Mouse (Mus musculus) megakaryocyte, embryonic 14.5 days (primary cell): ENCODE measurements around the gene Myh7b. TPM values are rescaled to one million over a fixed set of nuclear protein-coding genes. Genes with fewer than 3 reads are reported as not detected.

Experiments used
- H3K27me3 ChIP-seq: replicated peaks from 2 replicates; pipeline ENCODE3; 2012; ENCODE audit warnings: inconsistent platforms
- H3K36me3 ChIP-seq: replicated peaks from 2 replicates; pipeline ENCODE3; 2012; ENCODE audit warnings: low read length, inconsistent platforms, mixed read lengths
- H3K4me1 ChIP-seq: 2 replicates; pipeline ENCODE4 v1.6.1; 2012; ENCODE audit warnings: inconsistent platforms
- H3K4me3 ChIP-seq: replicated peaks from 2 replicates; pipeline ENCODE3; 2012; ENCODE audit warnings: moderate library complexity, mild to moderate bottlenecking, inconsistent platforms
- H3K9me3 ChIP-seq: 2 replicates; pipeline ENCODE4 v1.6.1; 2012; ENCODE audit warnings: inconsistent platforms
- FLI1 ChIP-seq: IDR thresholded peaks from 2 replicates; pipeline ENCODE4 v1.6.1; 2012; ENCODE audit warnings: low read length, inconsistent platforms, mixed read lengths
- GATA1 ChIP-seq: IDR thresholded peaks from 3 replicates; pipeline ENCODE4 v1.6.1; 2012; ENCODE audit warnings: mixed read lengths, low read length, inconsistent platforms, borderline replicate concordance
- polyA plus RNA-seq: library from polyadenylated mRNA; stranded (reverse); fragments of >175 nt; gene quantifications from 2 replicates; pipeline ENCODE4 v1.2.3, GENCODE M21; 2012; ENCODE audit warnings: low replicate concordance; ENCODE audit not compliant: insufficient read depth

Gene Myh7b
- polyA plus RNA-seq, 1 experiment: 0.95 TPM

DNA sequence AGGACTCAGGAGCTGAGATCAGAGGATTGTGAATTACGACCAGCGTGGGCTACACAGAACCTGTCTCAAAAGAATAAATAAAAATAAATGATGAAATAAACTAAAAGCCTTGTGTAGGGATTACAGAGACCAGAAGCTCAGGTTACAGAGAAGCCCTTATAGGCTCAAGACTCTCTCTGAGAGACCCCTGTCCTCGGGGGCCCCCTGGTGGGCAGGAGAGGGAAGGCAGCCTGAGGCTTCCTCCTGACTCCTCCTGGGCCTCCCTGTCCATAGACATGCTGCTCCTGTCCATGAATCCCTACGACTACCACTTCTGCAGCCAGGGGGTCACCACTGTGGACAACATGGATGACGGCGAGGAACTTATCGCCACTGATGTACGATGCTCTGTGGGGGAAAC is 8.8 kb downstream of the Myh7b start:
- H3K4me1 ChIP-seq: peaks cover 45% of the 10 kb centered on the region
- H3K9me3 ChIP-seq: no peaks in the 10 kb centered on the region
- TF ChIP-seq FLI1 (no peak), GATA1 (no peak)
- peak overlapping the region; percentile 33 for H3K4me3 ChIP-seq
- peaks cover 67% of the 10 kb centered on the region for H3K27me3 ChIP-seq
- no peaks in the 10 kb centered on the region for H3K36me3 ChIP-seq

DNA sequence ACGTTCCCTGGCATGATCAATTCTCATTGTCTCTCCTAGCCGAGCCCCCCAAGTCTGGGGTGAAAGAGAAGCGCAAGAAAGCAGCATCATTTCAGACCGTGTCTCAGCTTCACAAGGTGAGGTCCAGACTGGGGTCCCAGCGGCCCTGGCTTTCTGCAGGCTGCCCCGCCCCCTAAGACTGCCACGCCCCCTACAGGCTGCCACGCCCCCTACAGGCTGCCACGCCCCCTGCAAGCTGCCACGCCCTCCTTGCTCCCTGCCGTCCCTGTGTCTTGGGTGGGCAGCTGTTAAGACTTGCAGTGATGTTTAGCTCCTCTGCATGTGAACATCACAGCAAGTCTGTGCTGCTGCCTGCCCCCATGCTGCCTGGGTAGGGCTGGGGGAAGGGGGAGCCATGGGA is 11.6 kb downstream of the Myh7b start:
- H3K27me3 ChIP-seq: peaks cover 60% of the 10 kb centered on the region
- H3K9me3 ChIP-seq: no peaks in the 10 kb centered on the region
- no peak overlapping the region for H3K4me3 ChIP-seq
- no peaks in the 10 kb centered on the region for H3K36me3 ChIP-seq
- peaks cover 63% of the 10 kb centered on the region for H3K4me1 ChIP-seq
- TF ChIP-seq GATA1: no peak

DNA sequence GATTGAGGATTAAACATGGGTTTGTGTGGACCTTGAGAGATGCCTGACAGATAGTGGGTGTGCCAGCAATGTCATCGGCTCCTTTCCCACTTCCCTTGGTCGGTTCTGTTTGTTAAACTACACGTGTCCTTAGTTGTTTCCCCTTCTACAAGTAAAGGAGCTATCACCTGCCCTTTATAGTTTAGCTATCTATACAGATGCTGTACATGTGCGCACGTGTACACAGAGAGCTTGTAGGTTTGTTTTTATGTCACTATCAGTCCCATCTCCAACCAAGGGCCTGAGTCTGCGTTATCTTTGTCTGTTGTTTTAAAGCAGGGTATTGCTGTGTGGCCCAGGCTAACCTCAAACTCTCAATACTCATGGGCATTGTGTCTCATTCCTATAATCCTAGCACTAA is 13.0 kb downstream of the Myh7b start:
- Histone ChIP-seq H3K27me3 (peaks cover 65% of the 10 kb centered on the region), H3K4me1 (peaks cover 62% of the 10 kb centered on the region), H3K9me3 (no peaks in the 10 kb centered on the region), H3K4me3 (no peak overlapping the region), H3K36me3 (peaks cover 3% of the 10 kb centered on the region)
- TF ChIP-seq FLI1 (no peak), GATA1 (no peak)

DNA sequence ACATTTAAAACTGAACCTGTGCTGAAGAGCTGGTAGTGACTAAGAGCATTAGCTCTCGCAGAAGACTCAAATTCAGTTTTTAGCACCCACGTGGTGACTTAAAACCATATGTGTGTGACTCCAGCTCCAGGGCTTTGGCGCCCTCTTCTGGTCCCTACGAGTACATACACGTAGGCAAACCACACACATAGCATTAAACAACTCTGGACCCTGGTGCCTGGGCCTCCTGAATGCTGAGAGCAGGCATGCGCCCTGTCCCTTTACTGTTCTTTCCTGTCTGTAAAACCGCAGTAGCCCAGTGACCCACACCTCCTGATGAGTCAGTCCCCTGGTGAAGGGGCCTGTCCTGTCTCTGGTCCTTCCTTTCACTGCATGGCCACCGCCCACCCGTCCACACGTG is 13.7 kb downstream of the Myh7b start:
- Histone ChIP-seq H3K9me3 (no peaks in the 10 kb centered on the region), H3K4me1 (peaks cover 62% of the 10 kb centered on the region), H3K27me3 (peaks cover 72% of the 10 kb centered on the region), H3K4me3 (peak overlapping the region; percentile 33), H3K36me3 (peaks cover 3% of the 10 kb centered on the region)
- TF ChIP-seq FLI1: no peak
- no peak for TF ChIP-seq GATA1

DNA sequence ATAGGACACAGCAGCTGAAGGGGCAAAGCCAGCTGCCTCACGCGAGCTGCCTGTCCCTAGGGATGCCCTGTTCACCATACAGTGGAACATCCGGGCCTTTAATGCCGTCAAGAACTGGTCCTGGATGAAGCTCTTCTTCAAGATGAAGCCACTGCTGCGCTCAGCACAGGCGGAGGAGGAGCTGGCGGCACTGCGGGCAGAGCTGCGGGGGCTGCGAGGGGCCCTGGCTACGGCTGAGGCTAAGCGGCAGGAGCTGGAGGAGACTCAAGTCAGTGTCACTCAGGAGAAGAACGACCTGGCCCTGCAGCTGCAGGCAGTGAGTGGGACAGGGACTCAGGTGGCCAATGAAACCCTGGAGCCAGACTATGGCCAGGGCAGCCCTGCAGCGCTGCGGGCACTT is 15.3 kb downstream of the Myh7b start:
- Histone ChIP-seq H3K4me3 (no peak overlapping the region), H3K27me3 (peaks cover 76% of the 10 kb centered on the region), H3K36me3 (peaks cover 16% of the 10 kb centered on the region), H3K9me3 (no peaks in the 10 kb centered on the region), H3K4me1 (peaks cover 63% of the 10 kb centered on the region)
- no peak for TF ChIP-seq FLI1
- TF ChIP-seq GATA1: no peak

DNA sequence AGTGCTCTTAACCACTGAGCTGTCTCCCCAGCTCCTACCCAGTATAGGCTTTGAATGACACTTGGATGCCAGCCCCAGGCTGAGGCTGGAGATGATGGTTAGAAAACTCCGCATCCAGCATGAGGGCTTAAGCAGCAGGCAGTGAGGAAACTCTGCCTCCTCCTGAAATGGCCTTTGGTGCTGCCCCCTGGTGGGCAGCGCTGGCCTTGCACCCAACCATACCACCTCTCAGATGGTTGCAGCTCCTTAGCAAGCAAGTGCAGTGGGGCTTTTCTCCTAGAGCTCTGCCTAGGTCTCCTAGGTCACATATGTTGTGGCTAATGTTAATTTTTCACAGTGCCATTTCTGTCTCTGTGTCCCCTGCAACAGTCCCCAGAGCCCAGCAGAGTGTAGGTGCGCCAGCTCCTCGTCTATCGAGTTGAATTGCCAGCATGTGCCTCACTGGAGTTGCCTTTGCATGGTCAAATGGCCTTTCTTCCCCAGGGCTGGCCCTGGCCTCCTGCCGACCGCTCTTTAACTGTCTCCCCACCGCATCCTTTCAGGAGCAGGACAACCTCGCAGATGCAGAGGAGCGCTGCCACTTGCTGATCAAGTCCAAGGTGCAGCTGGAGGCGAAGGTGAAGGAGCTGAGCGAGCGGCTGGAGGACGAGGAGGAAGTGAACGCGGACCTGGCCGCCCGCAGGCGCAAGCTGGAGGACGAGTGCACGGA is 16.2 kb downstream of the Myh7b start:
- H3K4me1 ChIP-seq: peaks cover 60% of the 10 kb centered on the region
- no peak for TF ChIP-seq FLI1
- no peak for TF ChIP-seq GATA1
- H3K4me3 ChIP-seq: no peak overlapping the region
- peaks cover 25% of the 10 kb centered on the region for H3K36me3 ChIP-seq
- H3K9me3 ChIP-seq: no peaks in the 10 kb centered on the region
- H3K27me3 ChIP-seq: peaks cover 73% of the 10 kb centered on the region

DNA sequence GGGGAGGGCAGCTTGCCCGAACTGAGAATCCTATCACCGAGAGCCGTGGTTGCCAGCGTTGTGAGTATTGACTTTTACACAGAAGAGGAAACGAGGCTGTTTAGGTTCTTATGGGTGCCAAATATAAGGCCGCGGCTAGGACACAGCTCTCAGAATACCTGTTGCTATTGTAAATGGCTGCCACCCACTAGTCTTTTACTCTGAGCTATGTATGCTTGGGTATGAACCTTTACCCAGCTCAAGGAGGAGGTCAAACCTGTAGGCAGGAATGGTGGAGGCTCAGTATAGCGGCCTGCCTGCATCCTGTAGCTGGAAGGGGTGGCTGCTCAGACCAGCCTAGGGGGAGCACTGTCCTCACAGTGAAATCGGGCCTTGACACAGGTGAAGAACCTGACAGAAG is 17.1 kb downstream of the Myh7b start:
- Histone ChIP-seq H3K36me3 (peaks cover 34% of the 10 kb centered on the region), H3K9me3 (no peaks in the 10 kb centered on the region), H3K27me3 (peaks cover 64% of the 10 kb centered on the region), H3K4me1 (peaks cover 51% of the 10 kb centered on the region), H3K4me3 (no peak overlapping the region)
- no peak for TF ChIP-seq FLI1
- TF ChIP-seq GATA1: no peak

DNA sequence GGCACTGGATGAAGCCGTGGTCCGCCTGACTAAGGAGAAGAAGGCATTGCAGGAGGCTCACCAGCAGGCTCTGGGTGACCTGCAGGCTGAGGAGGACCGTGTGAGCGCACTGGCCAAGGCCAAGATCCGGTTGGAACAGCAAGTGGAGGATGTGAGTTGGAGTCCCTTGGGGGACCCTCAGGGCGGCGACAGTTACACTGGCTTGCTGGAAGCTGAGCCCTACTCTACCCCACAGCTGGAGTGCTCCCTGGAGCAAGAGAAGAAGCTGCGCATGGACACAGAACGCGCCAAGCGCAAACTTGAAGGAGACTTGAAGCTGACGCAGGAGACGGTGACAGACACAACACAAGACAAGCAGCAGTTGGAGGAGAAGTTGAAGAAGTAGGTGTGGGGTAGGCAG is 17.5 kb downstream of the Myh7b start:
- TF ChIP-seq GATA1 (no peak), FLI1 (no peak)
- no peaks in the 10 kb centered on the region for H3K9me3 ChIP-seq
- no peak overlapping the region for H3K4me3 ChIP-seq
- H3K4me1 ChIP-seq: peaks cover 48% of the 10 kb centered on the region
- peaks cover 38% of the 10 kb centered on the region for H3K36me3 ChIP-seq
- H3K27me3 ChIP-seq: peaks cover 60% of the 10 kb centered on the region

DNA sequence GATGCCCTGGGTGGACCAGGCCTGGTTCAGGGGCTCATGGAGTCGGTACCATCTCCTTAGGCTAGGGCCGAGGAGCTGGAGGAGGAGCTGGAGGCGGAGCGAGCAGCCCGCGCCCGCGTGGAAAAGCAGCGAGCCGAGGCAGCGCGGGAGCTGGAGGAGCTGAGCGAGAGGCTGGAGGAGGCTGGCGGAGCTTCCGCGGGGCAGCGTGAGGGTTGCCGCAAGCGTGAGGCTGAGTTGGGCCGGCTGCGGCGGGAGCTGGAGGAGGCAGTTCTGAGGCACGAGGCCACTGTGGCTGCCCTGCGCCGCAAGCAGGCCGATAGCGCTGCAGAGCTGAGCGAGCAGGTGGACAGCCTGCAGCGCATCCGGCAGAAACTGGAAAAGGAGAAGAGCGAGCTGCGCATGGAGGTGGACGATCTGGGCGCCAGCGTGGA is 18.2 kb downstream of the Myh7b start:
- Histone ChIP-seq H3K27me3 (peaks cover 58% of the 10 kb centered on the region), H3K4me3 (peak overlapping the region; percentile 91), H3K36me3 (peaks cover 46% of the 10 kb centered on the region), H3K4me1 (peaks cover 47% of the 10 kb centered on the region), H3K9me3 (no peaks in the 10 kb centered on the region)
- TF ChIP-seq FLI1: no peak
- no peak for TF ChIP-seq GATA1

DNA sequence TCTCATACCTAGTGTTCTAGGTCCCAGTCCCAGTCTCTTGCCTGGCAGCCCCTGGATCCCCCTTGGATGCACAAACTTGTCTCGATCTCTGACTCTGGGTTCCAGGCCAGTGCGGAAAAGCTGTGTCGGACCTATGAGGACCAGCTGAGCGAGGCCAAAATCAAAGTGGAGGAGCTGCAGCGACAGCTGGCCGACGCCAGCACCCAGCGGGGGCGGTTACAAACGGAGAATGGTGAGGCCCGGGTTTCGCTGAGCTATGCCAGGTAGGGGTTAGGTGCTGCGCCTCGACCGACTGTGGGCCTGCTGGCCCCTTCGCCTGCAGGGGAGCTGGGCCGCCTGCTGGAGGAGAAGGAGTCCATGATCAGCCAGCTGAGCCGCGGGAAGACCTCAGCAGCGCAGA is 19.1 kb downstream of the Myh7b start:
- Histone ChIP-seq H3K9me3 (no peaks in the 10 kb centered on the region), H3K36me3 (peaks cover 55% of the 10 kb centered on the region), H3K4me1 (peaks cover 38% of the 10 kb centered on the region), H3K4me3 (no peak overlapping the region), H3K27me3 (peaks cover 58% of the 10 kb centered on the region)
- TF ChIP-seq GATA1: no peak
- TF ChIP-seq FLI1: no peak
